Mouse (Mus musculus): ENCODE data around the gene Map3k15. TPM values are rescaled to one million over a fixed set of nuclear protein-coding genes. Genes with fewer than 3 reads are reported as not detected.

Gene Map3k15
- polyA plus RNA-seq, 1 experiment from 2014 or later = 2.2 TPM

DNA sequence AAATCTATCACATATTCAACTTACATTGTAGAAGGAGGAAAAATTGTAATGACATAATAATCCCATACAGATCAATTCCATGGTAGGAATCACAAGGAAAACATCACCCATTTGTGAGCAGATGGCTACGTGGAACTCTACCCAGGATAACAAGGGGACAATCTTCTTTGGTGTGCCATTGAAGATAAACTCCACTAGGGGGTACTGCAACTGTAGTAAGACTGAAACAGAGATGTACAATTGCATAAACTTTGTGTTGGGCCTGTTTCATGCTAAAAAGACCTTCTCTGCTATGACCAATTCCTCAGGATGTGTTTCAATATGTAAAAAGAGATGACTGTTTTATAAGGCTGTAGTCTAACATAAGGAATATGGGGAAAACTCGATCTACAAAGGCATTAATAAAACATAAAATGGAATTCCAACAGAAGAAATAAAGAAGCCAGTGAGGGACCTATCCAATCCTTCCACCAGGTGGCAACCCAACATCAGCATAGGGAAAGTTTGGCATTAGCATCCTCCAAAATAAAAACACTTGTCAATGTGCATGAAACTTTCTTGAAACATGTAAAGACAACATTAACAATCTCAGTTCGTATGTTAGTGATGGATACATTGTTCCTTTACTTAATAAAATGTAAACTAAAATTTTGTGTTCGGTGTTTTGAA is 165.0 kb downstream of the Map3k15 start:
- Histone ChIP-seq H3K79me2 (ENCODE audit: inconsistent target) (no peaks in the 10 kb centered on the region), H3K27ac (no peak overlapping the region), H3K36me3 (ENCODE audit: inconsistent target) (no peaks in the 10 kb centered on the region), H3K4me3 (ENCODE audit: inconsistent target) (no peak overlapping the region)
- WGBS (ENCODE audit: missing documents) = 64% methylated on average over 4 of the region's 4 CpGs

DNA sequence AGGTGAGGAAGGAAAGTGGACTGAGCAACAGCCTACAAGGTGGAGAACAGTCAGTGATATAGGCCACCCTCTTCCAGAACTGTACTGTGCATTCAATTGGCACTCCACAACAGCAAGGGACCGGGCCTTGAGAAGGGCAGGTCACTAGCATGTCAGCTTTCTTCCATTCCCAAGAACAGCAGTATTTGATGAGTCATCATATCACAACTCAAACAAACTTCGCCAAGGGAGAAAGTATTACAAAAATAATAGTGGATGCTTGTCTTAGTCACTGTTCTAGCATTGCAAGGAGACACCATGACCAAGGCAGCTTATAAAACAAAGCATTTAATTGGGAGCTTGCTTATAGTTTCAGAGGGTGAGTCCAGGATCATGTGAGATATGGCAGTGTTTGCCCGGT is 176.0 kb downstream of the Map3k15 start:
- H3K36me3 ChIP-seq (ENCODE audit: inconsistent target) = no peaks in the 10 kb centered on the region
- WGBS (ENCODE audit: missing documents) = 96% methylated on average over 3 of the region's 3 CpGs

DNA sequence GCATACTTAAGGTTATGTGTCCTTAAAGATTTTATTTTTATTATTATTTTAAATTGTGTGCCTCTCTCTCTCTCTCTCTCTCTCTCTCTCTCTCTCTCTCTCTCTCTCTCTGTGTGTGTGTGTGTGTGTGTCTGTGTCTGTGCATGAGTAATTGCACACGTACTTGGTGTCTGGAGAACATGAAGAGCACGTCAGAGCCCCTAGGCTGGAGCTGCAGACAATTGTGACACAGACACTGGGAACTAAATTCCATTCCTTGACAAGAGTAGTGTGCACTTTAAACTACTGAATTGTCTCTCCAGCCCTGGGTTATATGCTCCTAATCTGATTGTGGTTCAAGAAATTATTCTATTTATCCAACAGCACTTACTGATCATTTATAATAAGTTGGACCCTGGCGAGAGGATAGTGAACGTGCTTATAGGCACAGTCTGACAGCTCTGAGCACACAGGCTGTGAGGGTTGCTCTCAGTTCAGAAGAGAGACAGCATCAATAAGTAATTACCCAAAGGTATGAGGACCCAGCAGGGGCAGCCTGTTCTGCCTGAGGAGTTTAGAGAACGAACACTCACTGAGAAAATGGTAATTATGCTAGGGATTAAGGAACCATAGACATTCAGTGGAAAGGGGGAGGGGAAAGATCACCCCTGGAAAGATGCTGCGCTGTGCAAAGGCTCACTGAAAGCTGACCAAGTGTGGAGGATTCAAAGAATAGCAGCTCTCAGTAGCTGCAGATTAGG is 178.2 kb downstream of the Map3k15 start:
- H3K36me3 ChIP-seq (ENCODE audit: inconsistent target) = no peaks in the 10 kb centered on the region
- H3K79me2 ChIP-seq (ENCODE audit: inconsistent target) = no peaks in the 10 kb centered on the region
- WGBS (ENCODE audit: missing documents) = 75% methylated on average over 5 of the region's 6 CpGs
- no peak overlapping the region for H3K4me3 ChIP-seq (ENCODE audit: inconsistent target)
- H3K27ac ChIP-seq = no peak overlapping the region

More for the DNA sequence above, 176.0 kb downstream of the Map3k15 start:
- Histone ChIP-seq H3K4me3 (ENCODE audit: inconsistent target) (no peak overlapping the region), H3K27ac (no peak overlapping the region), H3K79me2 (ENCODE audit: inconsistent target) (no peaks in the 10 kb centered on the region)

DNA sequence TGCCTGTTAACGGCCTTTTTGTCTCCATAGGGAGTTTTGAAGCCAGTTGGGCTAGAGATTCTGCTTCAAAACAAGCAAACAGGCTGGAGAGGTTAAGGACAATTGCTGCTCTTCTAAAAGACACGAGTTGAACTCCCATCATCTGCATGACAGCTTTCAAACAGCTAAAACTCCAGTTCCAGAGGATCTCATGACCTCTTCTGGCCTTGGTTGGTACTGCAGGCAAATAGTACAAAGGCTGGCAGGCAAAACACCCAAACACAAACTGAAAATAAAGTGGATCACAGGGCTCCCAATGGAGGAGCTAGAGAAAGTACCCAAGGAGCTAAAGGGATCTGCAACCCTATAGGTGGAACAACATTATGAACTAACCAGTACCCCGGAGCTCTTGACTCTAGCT is 181.9 kb downstream of the Map3k15 start:
- H3K27ac ChIP-seq = no peak overlapping the region
- no peaks in the 10 kb centered on the region for H3K36me3 ChIP-seq (ENCODE audit: inconsistent target)
- no peaks in the 10 kb centered on the region for H3K79me2 ChIP-seq (ENCODE audit: inconsistent target)
- 25% methylated on average over 2 of the region's 3 CpGs for WGBS (ENCODE audit: missing documents)
- H3K4me3 ChIP-seq (ENCODE audit: inconsistent target) = no peak overlapping the region

Other genes starting within 250 kb of the Map3k15 start
- 46.5 to 72.3 TPM (median 56.7 TPM) in 3 replicates for gene Pdha1, start 150.0 kb downstream of the Map3k15 start, polyA plus RNA-seq (2018)

Measured in macrophage (primary cell).